Mouse (Mus musculus) forebrain, embryonic 10.5 days (tissue): Measurements from ENCODE around the gene Lrrc28. TPM values are rescaled to one million over a fixed set of nuclear protein-coding genes. Genes with fewer than 3 reads are reported as not detected.
A peak's percentile ranks its signal among the peaks of the same experiment; 100 is the strongest.

Source experiments
- DNase-seq: peaks from one replicate; pipeline ENCODE4 v3.0.0-alpha.2; 2017; ENCODE audit warnings: low spot score; ENCODE audit errors: extremely low spot score
- H3K27ac ChIP-seq: fragments of 300-500 bp; sonication (generic); 2 replicates; pipeline ENCODE4 v1.5.1; 2016; ENCODE audit warnings: mild to moderate bottlenecking
- H3K27me3 ChIP-seq: fragments of 300-500 bp; sonication (generic); 2 replicates; pipeline ENCODE4 v1.6.1; 2016; ENCODE audit warnings: mild to moderate bottlenecking; ENCODE audit not compliant: poor library complexity, severe bottlenecking
- H3K36me3 ChIP-seq: fragments of 300-500 bp; sonication (generic); replicated peaks from 2 replicates; pipeline ENCODE4 v1.6.1; 2016; ENCODE audit warnings: mild to moderate bottlenecking, moderate library complexity
- H3K4me1 ChIP-seq: fragments of 300-500 bp; sonication (generic); 2 replicates; pipeline ENCODE4 v1.6.1; 2016
- H3K4me3 ChIP-seq: fragments of 300-500 bp; sonication (generic); 2 replicates; pipeline ENCODE4 v1.5.1; 2016; ENCODE audit warnings: mild to moderate bottlenecking, moderate library complexity
- H3K9me3 ChIP-seq: fragments of 300-500 bp; sonication (generic); 2 replicates; pipeline ENCODE4 v1.6.1; 2016; ENCODE audit warnings: mild to moderate bottlenecking, moderate library complexity
- WGBS: fragments of 180-500 bp; shearing (Covaris S2); methylation state at CpG from one replicate; pipeline ENCODE4 v1.1.7; 2016; 5-methylcytosine and 5-hydroxymethylcytosine counted together
- polyA plus RNA-seq: library from polyadenylated mRNA; unstranded; fragments of >200 nt; fragmentation: Nextera tagmentation; extraction: Ambion mirVana; gene quantifications from 2 replicates; pipeline ENCODE4 v1.2.1, GENCODE M21; 2016

Gene Lrrc28
- polyA plus RNA-seq, 1 experiment from 2014 or later = 16.7 TPM

GRCm38 (mm10) chr7:67613795-67614463 lies 31.1 kb downstream of the Lrrc28 start:
- no peaks in the 10 kb centered on the region for H3K27me3 ChIP-seq
- H3K9me3 ChIP-seq = no peaks in the 10 kb centered on the region
- peak; percentile 61 for DNase-seq
- no peak overlapping the region for H3K4me3 ChIP-seq
- H3K27ac ChIP-seq = peak overlapping the region; percentile 78
- WGBS = 54% methylated on average over 10 of the region's 10 CpGs
- H3K4me1 ChIP-seq = peaks cover 26% of the 10 kb centered on the region
- H3K36me3 ChIP-seq = no peaks in the 10 kb centered on the region

- WGBS = 29% methylated on average over 4 of the region's 4 CpGs
- no peak overlapping the region; the same call in 1 of the 2 replicates for H3K27ac ChIP-seq
- no peak for DNase-seq
- peaks cover 9% of the 10 kb centered on the region; the same call in 1 of the 2 replicates for H3K27me3 ChIP-seq
- H3K4me3 ChIP-seq = no peak overlapping the region
- peaks cover 31% of the 10 kb centered on the region for H3K4me1 ChIP-seq
- no peaks in the 10 kb centered on the region for H3K9me3 ChIP-seq
- H3K36me3 ChIP-seq = no peaks in the 10 kb centered on the region
Measured at GRCm38 (mm10) chr7:67608348-67609024, 36.6 kb downstream of the Lrrc28 start.

GRCm38 (mm10) chr7:67607669-67608347 lies 37.3 kb downstream of the Lrrc28 start:
- Histone ChIP-seq H3K36me3 (no peaks in the 10 kb centered on the region), H3K27ac (no peak overlapping the region; the same call in 1 of the 2 replicates), H3K27me3 (peaks cover 9% of the 10 kb centered on the region; the same call in 1 of the 2 replicates), H3K4me1 (peaks cover 24% of the 10 kb centered on the region), H3K9me3 (no peaks in the 10 kb centered on the region), H3K4me3 (no peak overlapping the region)
- WGBS = 50% methylated on average over 5 of the region's 5 CpGs
- no peak for DNase-seq

GRCm38 (mm10) chr7:67606250-67606649 lies 38.8 kb downstream of the Lrrc28 start:
- peaks cover 9% of the 10 kb centered on the region; the same call in 1 of the 2 replicates for H3K27me3 ChIP-seq
- no peak overlapping the region for H3K27ac ChIP-seq
- 80% methylated on average over 1 of the region's 1 CpGs for WGBS
- DNase-seq = no peak
- H3K4me1 ChIP-seq = peaks cover 21% of the 10 kb centered on the region
- H3K36me3 ChIP-seq = no peaks in the 10 kb centered on the region
- H3K9me3 ChIP-seq = no peaks in the 10 kb centered on the region
- no peak overlapping the region for H3K4me3 ChIP-seq

- no peak overlapping the region for H3K27ac ChIP-seq
- H3K27me3 ChIP-seq = peaks cover 9% of the 10 kb centered on the region; the same call in 1 of the 2 replicates
- DNase-seq = no peak
- no peaks in the 10 kb centered on the region for H3K9me3 ChIP-seq
- H3K4me3 ChIP-seq = no peak overlapping the region
- no peaks in the 10 kb centered on the region for H3K36me3 ChIP-seq
- H3K4me1 ChIP-seq = peaks cover 21% of the 10 kb centered on the region
- 93% methylated on average over 6 of the region's 6 CpGs for WGBS
Measured at GRCm38 (mm10) chr7:67605114-67605513, 40.0 kb downstream of the Lrrc28 start.

GRCm38 (mm10) chr7:67598050-67598449 lies 47.0 kb downstream of the Lrrc28 start:
- no peaks in the 10 kb centered on the region for H3K9me3 ChIP-seq
- H3K4me3 ChIP-seq = no peak overlapping the region
- no peak overlapping the region for H3K27ac ChIP-seq
- peaks cover 22% of the 10 kb centered on the region for H3K4me1 ChIP-seq
- no peaks in the 10 kb centered on the region for H3K27me3 ChIP-seq
- DNase-seq = no peak
- no peaks in the 10 kb centered on the region for H3K36me3 ChIP-seq
- WGBS = 69% methylated on average over 3 of the region's 3 CpGs

- H3K27ac ChIP-seq = no peak overlapping the region
- H3K27me3 ChIP-seq = no peaks in the 10 kb centered on the region
- H3K9me3 ChIP-seq = no peaks in the 10 kb centered on the region
- H3K4me1 ChIP-seq = peaks cover 22% of the 10 kb centered on the region
- WGBS = 86% methylated on average over 1 of the region's 1 CpGs
- no peak for DNase-seq
- no peak overlapping the region for H3K4me3 ChIP-seq
- H3K36me3 ChIP-seq = no peaks in the 10 kb centered on the region
Measured at GRCm38 (mm10) chr7:67596961-67597360, 48.1 kb downstream of the Lrrc28 start.

- H3K27ac ChIP-seq = no peak overlapping the region
- H3K27me3 ChIP-seq = no peaks in the 10 kb centered on the region
- H3K4me1 ChIP-seq = peaks cover 22% of the 10 kb centered on the region
- WGBS = 96% methylated on average over 1 of the region's 1 CpGs
- DNase-seq = no peak
- H3K4me3 ChIP-seq = no peak overlapping the region
- H3K36me3 ChIP-seq = no peaks in the 10 kb centered on the region
- H3K9me3 ChIP-seq = no peaks in the 10 kb centered on the region
Measured at GRCm38 (mm10) chr7:67596322-67596721, 48.7 kb downstream of the Lrrc28 start.

- H3K4me1 ChIP-seq = peaks cover 22% of the 10 kb centered on the region
- H3K4me3 ChIP-seq = no peak overlapping the region
- H3K36me3 ChIP-seq = no peaks in the 10 kb centered on the region
- DNase-seq = no peak
- no peak overlapping the region for H3K27ac ChIP-seq
- no peaks in the 10 kb centered on the region for H3K27me3 ChIP-seq
- no peaks in the 10 kb centered on the region for H3K9me3 ChIP-seq
- 89% methylated on average over 6 of the region's 6 CpGs for WGBS
Measured at GRCm38 (mm10) chr7:67593902-67594301, 51.2 kb downstream of the Lrrc28 start.

GRCm38 (mm10) chr7:67592670-67593069 lies 52.4 kb downstream of the Lrrc28 start:
- WGBS = 96% methylated on average over 6 of the region's 6 CpGs
- DNase-seq = no peak
- no peaks in the 10 kb centered on the region for H3K9me3 ChIP-seq
- no peak overlapping the region for H3K4me3 ChIP-seq
- H3K27ac ChIP-seq = no peak overlapping the region
- H3K36me3 ChIP-seq = no peaks in the 10 kb centered on the region
- H3K27me3 ChIP-seq = no peaks in the 10 kb centered on the region
- H3K4me1 ChIP-seq = peaks cover 13% of the 10 kb centered on the region

GRCm38 (mm10) chr7:67588743-67589142 lies 56.3 kb downstream of the Lrrc28 start:
- WGBS = 75% methylated on average over 6 of the region's 6 CpGs
- Histone ChIP-seq H3K4me1 (no peaks in the 10 kb centered on the region), H3K36me3 (no peaks in the 10 kb centered on the region), H3K9me3 (no peaks in the 10 kb centered on the region), H3K27ac (no peak overlapping the region), H3K27me3 (no peaks in the 10 kb centered on the region), H3K4me3 (no peak overlapping the region)
- no peak for DNase-seq

GRCm38 (mm10) chr7:67586479-67586878 lies 58.6 kb downstream of the Lrrc28 start:
- H3K9me3 ChIP-seq = no peaks in the 10 kb centered on the region
- H3K4me3 ChIP-seq = no peak overlapping the region
- no peaks in the 10 kb centered on the region for H3K36me3 ChIP-seq
- H3K4me1 ChIP-seq = no peaks in the 10 kb centered on the region
- 81% methylated on average over 5 of the region's 5 CpGs for WGBS
- H3K27me3 ChIP-seq = no peaks in the 10 kb centered on the region
- DNase-seq = no peak
- H3K27ac ChIP-seq = no peak overlapping the region

- DNase-seq = no peak
- Histone ChIP-seq H3K9me3 (no peaks in the 10 kb centered on the region), H3K27me3 (no peaks in the 10 kb centered on the region), H3K4me1 (no peaks in the 10 kb centered on the region), H3K36me3 (no peaks in the 10 kb centered on the region), H3K27ac (no peak overlapping the region), H3K4me3 (no peak overlapping the region)
- WGBS = 79% methylated on average over 5 of the region's 5 CpGs
Measured at GRCm38 (mm10) chr7:67583852-67584251, 61.2 kb downstream of the Lrrc28 start.
